Mouse (Mus musculus) limb, embryonic 14.5 days (tissue): ENCODE results near the gene Csf2rb. TPM values are rescaled to one million over a fixed set of nuclear protein-coding genes. Genes with fewer than 3 reads are reported as not detected.

Experiments used
- ATAC-seq: fragments of 200-750 bp; cut with Nextera tagmentation; 2 replicates; pipeline ENCODE4 v1.8.0; 2017; ENCODE audit warnings: low read depth, moderate number of reproducible peaks, moderate TSS enrichment; ENCODE audit not compliant: low FRiP score
- DNase-seq: peaks from one replicate; pipeline ENCODE4 v3.0.0-alpha.2; 2015; ENCODE audit warnings: low spot score
- H3K27ac ChIP-seq: fragments of 300-500 bp; sonication (generic); replicated peaks from 2 replicates; pipeline ENCODE4 v1.5.1; 2014; ENCODE audit warnings: low read depth, mild to moderate bottlenecking, low read length, moderate library complexity, mixed read lengths
- H3K27me3 ChIP-seq: fragments of 300-500 bp; sonication (generic); 2 replicates; pipeline ENCODE4 v1.6.1; 2014; ENCODE audit warnings: low read length, mixed read lengths; ENCODE audit not compliant: control insufficient read depth, insufficient read depth
- H3K36me3 ChIP-seq: fragments of 300-500 bp; sonication (generic); 2 replicates; pipeline ENCODE4 v1.6.1; 2014; ENCODE audit warnings: mild to moderate bottlenecking, low read length, moderate library complexity, mixed read lengths; ENCODE audit not compliant: control insufficient read depth, insufficient read depth
- H3K4me1 ChIP-seq: fragments of 300-500 bp; sonication (generic); 2 replicates; pipeline ENCODE4 v1.6.1; 2014; ENCODE audit warnings: antibody characterized with exemption, low read length, mixed read lengths; ENCODE audit not compliant: control insufficient read depth, insufficient read depth
- H3K4me2 ChIP-seq: fragments of 300-500 bp; sonication (generic); replicated peaks from 2 replicates; pipeline ENCODE4 v1.6.1; 2014; ENCODE audit warnings: low read depth, mild to moderate bottlenecking, low read length, moderate library complexity; ENCODE audit not compliant: severe bottlenecking
- H3K4me3 ChIP-seq: fragments of 300-500 bp; sonication (generic); replicated peaks from 2 replicates; pipeline ENCODE4 v1.5.1; 2014; ENCODE audit warnings: low read length
- H3K9ac ChIP-seq: fragments of 300-500 bp; sonication (generic); 2 replicates; pipeline ENCODE4 v1.6.1; 2014; ENCODE audit warnings: mild to moderate bottlenecking, low read depth, low read length, moderate library complexity; ENCODE audit not compliant: severe bottlenecking
- H3K9me3 ChIP-seq: fragments of 300-500 bp; sonication (generic); 2 replicates; pipeline ENCODE4 v1.6.1; 2016; ENCODE audit warnings: low read length; ENCODE audit not compliant: control insufficient read depth
- POLR2A ChIP-seq: fragments of 200-500 bp; IDR thresholded peaks from 2 replicates; pipeline ENCODE4 v1.8.0; 2012; ENCODE audit warnings: inconsistent platforms, mild to moderate bottlenecking, moderate library complexity, borderline replicate concordance; ENCODE audit not compliant: insufficient read depth, insufficient read length; ENCODE audit errors: extremely low read depth
- WGBS: fragments of 180-500 bp; shearing (Covaris S2); extraction: QIAGEN DNeasy Blood & Tissue Kit; methylation state at CpG from one replicate; pipeline ENCODE4 v1.1.7; 2014; 5-methylcytosine and 5-hydroxymethylcytosine counted together
- polyA plus RNA-seq, 2 experiments: library from polyadenylated mRNA; depleted of rRNA in 1 of 2; stranded (reverse) in 1 of 2; unstranded in 1 of 2; fragments of >200 nt; fragmentation: Nextera tagmentation in 1 of 2; extraction: Ambion mirVana in 1 of 2; gene quantifications; 2 replicates each; pipeline versions ENCODE4 v1.2.1 to v1.2.3; 2012 to 2014

Gene Csf2rb
- polyA plus RNA-seq, 2 experiments = 4.0 to 4.6 TPM

GRCm38 (mm10) chr15:78377859-78378258, 52.3 kb downstream of the Csf2rb start:
- WGBS = 81% methylated on average over 10 of the region's 10 CpGs
- Histone ChIP-seq H3K4me2 (no peak overlapping the region), H3K27me3 (no peaks in the 10 kb centered on the region), H3K9me3 (no peaks in the 10 kb centered on the region), H3K4me1 (no peaks in the 10 kb centered on the region), H3K36me3 (no peaks in the 10 kb centered on the region), H3K27ac (no peak overlapping the region), H3K9ac (no peak overlapping the region), H3K4me3 (no peak overlapping the region)
- no peak for TF ChIP-seq POLR2A
- ATAC-seq (no peak), DNase-seq (no peak)

- H3K27ac ChIP-seq = no peak overlapping the region
- no peaks in the 10 kb centered on the region for H3K36me3 ChIP-seq
- no peak for TF ChIP-seq POLR2A
- H3K9me3 ChIP-seq = no peaks in the 10 kb centered on the region
- H3K4me1 ChIP-seq = no peaks in the 10 kb centered on the region
- DNase-seq = no peak
- ATAC-seq = no peak
- H3K9ac ChIP-seq = no peak overlapping the region
- H3K4me3 ChIP-seq = no peak overlapping the region
- H3K4me2 ChIP-seq = no peak overlapping the region
- 70% methylated on average over 10 of the region's 10 CpGs for WGBS
- H3K27me3 ChIP-seq = no peaks in the 10 kb centered on the region
Measured at GRCm38 (mm10) chr15:78378556-78378955, 53.0 kb downstream of the Csf2rb start.

GRCm38 (mm10) chr15:78380208-78380607, 54.7 kb downstream of the Csf2rb start:
- no peaks in the 10 kb centered on the region for H3K27me3 ChIP-seq
- no peak overlapping the region for H3K4me2 ChIP-seq
- no peak overlapping the region for H3K27ac ChIP-seq
- no peaks in the 10 kb centered on the region for H3K36me3 ChIP-seq
- WGBS = 73% methylated on average over 2 of the region's 2 CpGs
- H3K4me3 ChIP-seq = no peak overlapping the region
- ATAC-seq (no peak), DNase-seq (no peak)
- H3K4me1 ChIP-seq = 0 out of 2 replicates have a peak, but pooled peaks cover 2% of the 10 kb centered on the region
- H3K9ac ChIP-seq = no peak overlapping the region
- no peak for TF ChIP-seq POLR2A
- no peaks in the 10 kb centered on the region for H3K9me3 ChIP-seq

GRCm38 (mm10) chr15:78380741-78381140, 55.2 kb downstream of the Csf2rb start:
- ATAC-seq = no peak
- Histone ChIP-seq H3K27me3 (no peaks in the 10 kb centered on the region), H3K9ac (no peak overlapping the region), H3K4me3 (no peak overlapping the region), H3K36me3 (no peaks in the 10 kb centered on the region), H3K27ac (no peak overlapping the region), H3K9me3 (no peaks in the 10 kb centered on the region), H3K4me1 (0 out of 2 replicates have a peak, but pooled peaks cover 2% of the 10 kb centered on the region), H3K4me2 (no peak overlapping the region)
- no peak for DNase-seq
- WGBS = 66% methylated on average over 4 of the region's 4 CpGs
- TF ChIP-seq POLR2A = no peak

- H3K9me3 ChIP-seq = no peaks in the 10 kb centered on the region
- no peak for DNase-seq
- 0 out of 2 replicates have a peak, but pooled peaks cover 2% of the 10 kb centered on the region for H3K4me1 ChIP-seq
- H3K36me3 ChIP-seq = no peaks in the 10 kb centered on the region
- H3K27ac ChIP-seq = no peak overlapping the region
- H3K9ac ChIP-seq = no peak overlapping the region
- TF ChIP-seq POLR2A = no peak
- H3K4me3 ChIP-seq = no peak overlapping the region
- H3K27me3 ChIP-seq = no peaks in the 10 kb centered on the region
- 93% methylated on average over 4 of the region's 4 CpGs for WGBS
- no peak for ATAC-seq
- H3K4me2 ChIP-seq = no peak overlapping the region
Measured at GRCm38 (mm10) chr15:78382115-78382514, 56.6 kb downstream of the Csf2rb start.
